Mouse (Mus musculus) left cerebral cortex, postnatal 36 days (tissue): ENCODE data around the gene Fgfr1op2. TPM values are rescaled to one million over a fixed set of nuclear protein-coding genes. Genes with fewer than 3 reads are reported as not detected.
A peak's percentile ranks its signal among the peaks of the same experiment; 100 is the strongest.

ENCODE experiments used
- DNase-seq, 2 experiments: peaks; one replicate each; pipeline ENCODE4 v3.0.0; 2021 to 2022; ENCODE audit warnings: low spot score in 2 of 2, mixed read lengths in 1 of 2
- intact Hi-C: fragments of 180-260 bp; cut with DNase I; formaldehyde crosslinking; loops from one replicate; pipeline ENCODE4 v1.15.1; 2025
- total RNA-seq, 2 experiments: library from RNA; stranded (reverse); gene quantifications; 2 replicates each; pipeline ENCODE4 v1.2.3; 2021

Gene Fgfr1op2
- total RNA-seq, 2 experiments from 2014 or later: 98.7 to 113 TPM

DNA sequence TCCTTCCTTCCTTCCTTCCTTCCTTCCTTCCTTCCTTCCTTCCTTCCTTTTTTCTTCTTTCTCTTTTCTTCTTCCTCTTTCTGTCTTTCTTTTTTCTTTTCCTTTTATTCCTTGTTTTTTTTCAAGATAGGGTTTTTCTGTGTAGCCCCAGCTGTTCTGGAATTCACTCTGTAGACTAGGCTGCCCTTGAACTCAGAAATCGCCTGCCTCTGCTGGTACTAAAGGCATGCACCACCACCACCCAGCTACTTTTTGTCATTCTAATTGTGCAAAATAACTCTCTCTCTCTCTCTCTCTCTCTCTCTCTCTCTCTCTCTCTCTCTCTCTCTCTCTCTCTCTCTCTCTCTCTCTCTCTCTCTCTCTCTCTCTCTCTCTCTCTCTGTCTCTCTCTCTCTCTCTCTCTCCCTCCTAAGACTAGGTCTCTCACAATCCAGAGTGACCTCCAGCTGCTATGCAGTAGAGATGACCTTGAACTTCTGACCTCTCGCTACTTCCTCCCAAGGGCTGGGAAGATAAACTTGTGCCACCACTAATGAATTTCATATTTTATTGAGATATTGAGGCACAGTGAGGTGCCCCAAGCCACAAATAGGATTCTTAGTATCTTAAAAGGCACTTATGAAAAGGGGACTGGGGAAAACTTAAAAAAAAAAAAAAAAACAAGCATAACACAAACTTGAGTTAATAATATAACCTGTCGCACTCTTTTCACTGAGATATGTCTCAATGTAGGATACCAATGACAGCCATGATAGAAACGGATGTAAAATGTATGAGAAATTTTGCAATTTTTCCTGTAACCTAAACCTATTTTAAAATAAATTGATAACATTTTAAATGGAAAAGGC, 58.0 kb downstream of the Fgfr1op2 start:
- no peak for DNase-seq
- intact Hi-C loops: loop anchor here (5.0 kb wide), 1 partner anchor 53 kb away; no protein-coding TSS in a partner anchor

DNA sequence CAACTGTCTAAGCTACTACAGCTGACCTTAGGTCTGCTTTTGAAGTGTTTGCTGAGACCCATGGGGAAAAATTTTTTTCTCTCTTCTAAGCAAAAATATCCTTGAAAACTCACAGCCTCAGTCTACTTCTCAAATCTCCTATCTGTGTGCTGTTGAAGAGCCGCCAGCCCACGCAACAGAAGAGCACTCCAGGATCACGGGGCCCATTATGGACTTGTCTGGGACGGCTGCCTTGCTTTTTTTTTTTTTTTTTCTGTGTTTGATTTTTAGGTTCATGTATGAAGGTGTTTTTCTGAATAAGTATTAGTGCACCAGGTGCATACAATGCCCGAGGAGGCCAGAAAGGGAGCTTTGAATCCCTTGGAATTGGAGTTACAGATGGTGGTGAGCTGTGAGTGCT, 59.5 kb downstream of the Fgfr1op2 start:
- intact Hi-C loops: no loop called here
- DNase-seq: no peak

DNA sequence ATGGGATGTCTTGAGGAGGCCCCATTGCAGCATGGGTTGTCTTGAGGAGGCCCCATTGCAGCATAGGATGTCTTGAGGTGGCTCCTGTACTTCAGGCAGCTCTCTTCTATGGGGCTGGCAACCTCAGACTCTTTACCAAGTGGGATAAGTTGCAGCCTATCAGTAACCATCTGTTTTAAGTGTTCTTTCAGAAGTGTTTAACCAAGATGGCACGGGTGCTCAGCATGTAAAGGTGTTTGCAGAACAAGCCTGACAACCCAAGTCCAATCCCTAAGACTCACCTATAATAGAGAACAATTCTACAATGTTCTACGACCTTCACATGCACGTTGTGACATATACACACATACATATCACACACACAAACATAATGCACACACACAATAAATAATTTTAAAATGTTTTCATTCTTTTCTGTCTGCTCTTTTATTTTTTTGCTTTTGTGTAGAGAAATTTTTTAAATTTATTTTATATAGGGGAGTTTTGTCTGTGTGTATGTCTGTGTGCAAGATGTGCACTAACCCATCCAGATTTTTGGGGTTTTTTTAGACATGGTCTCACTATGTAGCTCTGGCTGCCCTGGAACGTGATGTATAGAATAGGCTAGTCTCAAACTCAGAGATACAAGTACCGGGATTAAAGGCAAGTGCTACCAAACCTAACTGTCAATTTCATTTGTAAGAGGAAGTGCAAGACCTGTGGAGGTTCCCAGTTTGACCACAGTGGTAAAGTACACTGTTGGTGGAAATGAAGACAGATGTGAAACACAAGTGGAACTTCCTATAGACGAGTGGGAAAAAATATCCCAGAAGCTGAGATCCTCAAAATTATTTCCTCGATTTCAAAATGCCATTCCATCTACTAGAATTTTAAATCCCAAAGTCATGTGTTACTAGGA, 63.3 kb downstream of the Fgfr1op2 start:
- intact Hi-C loops: loop anchor here (5.0 kb wide), 1 partner anchor 87 kb away; no protein-coding TSS in a partner anchor
- DNase-seq: no peak

DNA sequence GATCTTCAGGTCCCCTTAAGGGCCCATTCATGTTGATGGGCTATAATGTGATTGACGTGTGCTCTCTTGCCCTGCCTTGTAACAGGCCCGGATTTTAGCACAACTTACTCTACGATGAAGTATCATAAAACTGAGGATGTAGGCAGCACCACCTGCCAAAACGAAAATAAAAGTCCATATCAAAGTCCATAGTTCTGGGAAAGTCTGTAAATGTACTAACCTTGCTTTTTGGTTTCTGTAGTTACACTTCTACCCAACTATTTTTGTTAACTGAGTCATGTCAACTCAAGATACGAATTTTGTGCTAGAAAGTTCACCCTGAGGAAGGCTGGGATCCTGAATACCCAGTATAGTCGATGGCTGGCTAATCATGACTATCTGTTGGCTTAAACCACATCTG, 64.0 kb downstream of the Fgfr1op2 start:
- intact Hi-C loops: loop anchor here (5.0 kb wide), 1 partner anchor 86 kb away; no protein-coding TSS in a partner anchor
- no peak for DNase-seq

DNA sequence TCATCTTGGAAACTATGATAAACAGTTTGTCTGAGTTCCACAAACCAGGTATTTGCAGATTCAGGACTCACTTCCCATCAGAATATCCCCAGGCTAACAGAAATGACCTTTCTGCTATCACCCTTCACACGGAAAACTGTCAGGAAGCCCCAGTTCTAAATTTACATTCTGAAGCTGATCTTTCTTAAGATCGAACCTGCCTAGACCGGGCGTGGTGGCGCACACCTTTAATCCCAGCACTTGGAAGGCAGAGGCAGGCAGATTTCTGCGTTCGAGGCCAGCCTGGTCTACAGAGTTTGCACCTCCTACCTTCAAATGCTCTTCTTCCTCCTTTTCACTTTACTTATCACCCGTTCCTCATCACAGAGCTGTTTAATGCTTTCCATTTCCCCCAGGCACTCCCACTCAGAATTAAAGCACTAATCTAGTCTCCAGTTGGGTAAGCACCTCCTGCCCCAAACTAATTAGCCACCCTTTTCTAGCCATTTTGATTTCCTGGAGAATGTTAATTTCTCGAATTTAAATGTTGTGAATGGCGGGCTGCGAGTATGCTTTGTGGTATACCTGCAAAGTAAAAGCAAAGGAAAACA, 64.7 kb downstream of the Fgfr1op2 start:
- no peak for DNase-seq
- intact Hi-C loops: loop anchor here (5.0 kb wide), 1 partner anchor 86 kb away; no protein-coding TSS in a partner anchor

DNA sequence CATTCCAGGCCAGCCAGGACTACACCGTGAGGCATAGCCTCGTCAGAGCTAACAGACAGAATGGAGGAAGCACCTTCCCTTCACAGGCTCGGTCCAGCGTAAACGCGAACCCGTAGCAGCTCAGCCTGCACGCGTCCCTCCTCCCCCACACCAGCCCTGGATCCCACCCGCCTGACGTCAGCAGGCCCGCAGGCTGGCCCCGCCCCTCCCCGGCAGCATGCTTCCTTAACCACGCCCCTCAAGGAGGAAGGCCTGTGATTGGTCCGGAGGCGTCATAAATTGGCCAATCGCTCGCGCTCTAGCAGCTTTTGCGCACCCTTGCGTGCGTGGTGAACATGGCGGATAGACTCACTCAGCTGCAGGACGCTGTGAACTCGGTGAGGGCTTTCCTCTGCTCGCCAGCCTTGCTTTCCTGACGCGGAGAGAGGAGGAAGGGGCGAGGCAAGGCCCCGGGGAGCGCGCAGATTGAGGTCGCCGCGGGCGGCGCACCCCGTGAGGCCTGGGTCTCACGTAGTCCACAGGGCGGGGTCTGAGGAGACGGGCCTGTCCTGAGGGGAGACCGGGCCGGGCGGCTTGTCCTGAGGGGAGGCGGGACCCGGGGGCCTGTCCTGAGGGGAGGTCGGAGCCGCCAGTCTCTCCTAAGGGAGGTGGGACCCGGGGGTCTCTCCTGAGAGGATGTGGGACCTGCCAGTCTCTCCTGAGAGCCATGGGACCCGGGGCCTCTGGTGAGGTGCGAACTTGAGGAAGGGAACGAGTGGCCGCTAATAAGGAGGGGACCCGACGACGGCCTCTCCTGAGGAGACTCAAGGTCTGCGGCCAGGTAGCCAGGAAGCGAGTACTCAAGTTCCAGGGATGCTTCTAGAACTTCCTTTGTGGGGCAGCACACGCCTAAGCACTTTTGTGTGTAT, 65.5 kb downstream of the Fgfr1op2 start, which contains the start of the genes Med21 and Tm7sf3:
Gene Med21 (plus strand): TSS at position 272 of the 908 bp plus-strand sequence.
Gene Tm7sf3 (minus strand): TSS at position 549 of the 908 bp plus-strand sequence.
- intact Hi-C loops: loop anchor here (5.0 kb wide), 1 partner anchor 85 kb away; no protein-coding TSS in a partner anchor
- peak; percentile 96 to 97 for DNase-seq

DNA sequence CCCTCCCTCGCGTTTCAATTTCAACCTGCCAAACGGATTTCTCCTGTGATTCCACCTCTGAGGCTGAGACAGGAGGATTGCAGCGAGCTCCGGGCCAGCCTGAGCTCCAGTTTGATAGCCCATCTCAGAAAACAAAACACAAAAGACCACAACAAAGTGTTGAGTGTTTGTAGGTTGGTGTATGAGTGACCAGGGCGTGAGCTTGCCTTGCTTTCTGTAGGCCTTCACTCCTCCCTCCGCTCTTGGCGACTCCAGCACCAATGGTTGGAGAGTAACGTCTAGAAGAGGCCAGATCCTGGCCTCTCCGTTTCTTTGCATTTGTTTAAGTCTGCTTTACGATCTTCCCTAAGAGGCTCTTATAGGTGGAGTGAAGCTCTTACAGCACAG, 66.2 kb downstream of the Fgfr1op2 start:
- no peak for DNase-seq
- intact Hi-C loops: loop anchor here (5.0 kb wide), 1 partner anchor 84 kb away; no protein-coding TSS in a partner anchor

Other genes with a start within 250 kb of the Fgfr1op2 start
- gene Itpr2, start 75.0 kb upstream of the Fgfr1op2 start, total RNA-seq: 10 to 100 TPM; 11.9 to 17.1 TPM
- gene Ints13, start 632 bp downstream of the Fgfr1op2 start, total RNA-seq: 10 to 100 TPM; 26.8 to 43.6 TPM
- 10 to 100 TPM; 39.1 to 43.6 TPM for gene Med21, start 65.3 kb downstream of the Fgfr1op2 start, total RNA-seq
- 10 to 100 TPM; 27.2 to 31.5 TPM for gene Tm7sf3, start 65.6 kb downstream of the Fgfr1op2 start, total RNA-seq
- gene Stk38l, start 147.8 kb downstream of the Fgfr1op2 start, total RNA-seq: 10 to 100 TPM; 23.3 to 23.9 TPM
- 10 to 100 TPM in 1 of 2 experiments, 1 to 10 TPM in 1; 4.4 to 14.4 TPM for gene Arntl2, start 218.9 kb downstream of the Fgfr1op2 start, total RNA-seq